ENCODE assay signal across 16 mouse cellular contexts in genomic region chr10:25327511-25327910, GRCm38 (mm10).
"Had no signal": no experiment of that assay in that cellular context is flagged by ENCODE, and none has a peak within 500 bp of the region (broad histone marks: within the 10 kb centered on the region; RNA-seq: fewer than 3 reads in every experiment).

No protein-coding gene starts in this region.

- H3K4me3 ChIP-seq: kidney, embryonic 15.5 days; left cerebral cortex, adult 2 months; limb, embryonic 15.5 days; liver, embryonic 15.5 days; neural tube, embryonic 13.5 days had no signal

- H3K27ac ChIP-seq: kidney, embryonic 15.5 days; left cerebral cortex, adult 2 months; limb, embryonic 15.5 days; liver, embryonic 15.5 days; neural tube, embryonic 13.5 days had no signal

- H3K27me3 ChIP-seq: kidney, embryonic 15.5 days; limb, embryonic 15.5 days; liver, embryonic 15.5 days; neural tube, embryonic 13.5 days had no signal

- H3K9ac ChIP-seq: kidney, embryonic 15.5 days; limb, embryonic 15.5 days; liver, embryonic 15.5 days; lung, embryonic 14.5 days; neural tube, embryonic 13.5 days had no signal

- H3K9me3 ChIP-seq: kidney, embryonic 15.5 days; limb, embryonic 15.5 days; liver, embryonic 15.5 days; neural tube, embryonic 13.5 days had no signal

- H3K4me2 ChIP-seq: kidney, embryonic 15.5 days; limb, embryonic 15.5 days; liver, embryonic 15.5 days; lung, embryonic 14.5 days; midbrain, embryonic 11.5 days; neural tube, embryonic 13.5 days had no signal

- H3K36me3 ChIP-seq: kidney, embryonic 15.5 days; limb, embryonic 15.5 days; liver, embryonic 15.5 days; neural tube, embryonic 13.5 days had no signal

- ATAC-seq: midbrain, embryonic 16.5 days had no signal

- DNase-seq: kidney, adult 2 months; kidney, postnatal 25 days; lung, embryonic 14.5 days; lung, postnatal 10 days; lung, postnatal 4 days; retina, postnatal 1 day; right cerebral cortex, postnatal 4 days; spleen, adult 18-20 months; thymus, postnatal 36 days had no signal

- H3K4me1 ChIP-seq: kidney, embryonic 15.5 days; liver, embryonic 15.5 days; neural tube, embryonic 13.5 days had no signal
